Mouse (Mus musculus): ENCODE data around the gene Prdm10. TPM values are rescaled to one million over a fixed set of nuclear protein-coding genes. Genes with fewer than 3 reads are reported as not detected.
A peak's percentile ranks its signal among the peaks of the same experiment; 100 is the strongest.

Prdm10 gene
- polyA plus RNA-seq, 1 experiment = 1.9 TPM

GRCm38 (mm10) chr9:31271221-31272015 lies 8.9 kb upstream of the Prdm10 start:
- Histone ChIP-seq H3K27me3 (ENCODE audit: control insufficient read depth, insufficient read depth, insufficient read length) (no peaks in the 10 kb centered on the region), H3K79me2 (ENCODE audit: control insufficient read depth, insufficient read depth) (no peaks in the 10 kb centered on the region), H3K4me3 (no peak overlapping the region), H3K36me3 (ENCODE audit: control insufficient read depth, insufficient read depth) (no peaks in the 10 kb centered on the region), H3ac (ENCODE audit: control insufficient read depth, insufficient read length) (no peak overlapping the region), H3K4me2 (ENCODE audit: low read depth) (no peak overlapping the region)
- TF ChIP-seq CEBPB (IDR thresholded peaks at IDR 0.05; ENCODE audit: insufficient read depth, poor library complexity, severe bottlenecking) (no peak), MYOG (IDR thresholded peaks at IDR 0.05; ENCODE audit: control insufficient read depth in 1 of 3, insufficient read depth in 1 of 3, insufficient read length in 2 of 3, low read depth in 2 of 3) (no peak), POLR2A (IDR thresholded peaks at IDR 0.05; ENCODE audit: insufficient read length, low read depth) (no peak), USF1 (IDR thresholded peaks at IDR 0.05; ENCODE audit: low read depth) (no peak), MYOD1 (IDR thresholded peaks at IDR 0.05; ENCODE audit: control insufficient read depth in 1 of 3, insufficient read length in 2 of 3, low read depth in 2 of 3) (no peak), TCF12 (IDR thresholded peaks at IDR 0.05; ENCODE audit: insufficient read depth, poor library complexity, severe bottlenecking) (no peak)

- H3K4me3 ChIP-seq = no peak overlapping the region
- no peaks in the 10 kb centered on the region for H3K27me3 ChIP-seq (ENCODE audit: control insufficient read depth, insufficient read depth, insufficient read length)
- no peak for TF ChIP-seq TCF3 (IDR thresholded peaks at IDR 0.05; ENCODE audit: insufficient read length, low read depth)
- TF ChIP-seq SRF (IDR thresholded peaks at IDR 0.05; ENCODE audit: control insufficient read depth, insufficient read length, low read depth) = no peak
- TF ChIP-seq POLR2A (IDR thresholded peaks at IDR 0.05; ENCODE audit: insufficient read length, low read depth) = no peak
- no peak for TF ChIP-seq POLR2AphosphoS2 (IDR thresholded peaks at IDR 0.05; ENCODE audit: insufficient read length, low read depth)
- TF ChIP-seq E2F4 (IDR thresholded peaks at IDR 0.05; ENCODE audit: insufficient read depth) = no peak
- TF ChIP-seq REST (IDR thresholded peaks at IDR 0.05; ENCODE audit: insufficient read depth, insufficient read length) = no peak
- no peak for TF ChIP-seq MAX (IDR thresholded peaks at IDR 0.05; ENCODE audit: low read depth)
- no peak for TF ChIP-seq CEBPB (IDR thresholded peaks at IDR 0.05; ENCODE audit: insufficient read depth, poor library complexity, severe bottlenecking)
- TF ChIP-seq MYOG (IDR thresholded peaks at IDR 0.05; ENCODE audit: control insufficient read depth in 1 of 3, insufficient read depth in 1 of 3, insufficient read length in 2 of 3, low read depth in 2 of 3) = no peak
- TF ChIP-seq USF1 (IDR thresholded peaks at IDR 0.05; ENCODE audit: low read depth) = no peak
- no peaks in the 10 kb centered on the region for H3K79me2 ChIP-seq (ENCODE audit: control insufficient read depth, insufficient read depth)
- no peak overlapping the region for H3K4me2 ChIP-seq (ENCODE audit: low read depth)
- no peak overlapping the region for H3ac ChIP-seq (ENCODE audit: control insufficient read depth, insufficient read length)
- no peaks in the 10 kb centered on the region for H3K36me3 ChIP-seq (ENCODE audit: control insufficient read depth, insufficient read depth)
These were observed 8.2 kb upstream of the Prdm10 start for GRCm38 (mm10) chr9:31272160-31272559.

- no peaks in the 10 kb centered on the region for H3K27me3 ChIP-seq (ENCODE audit: control insufficient read depth, insufficient read depth, insufficient read length)
- H3K36me3 ChIP-seq (ENCODE audit: control insufficient read depth, insufficient read depth) = no peaks in the 10 kb centered on the region
- H3K79me2 ChIP-seq (ENCODE audit: control insufficient read depth, insufficient read depth) = peaks cover 20% of the 10 kb centered on the region
- H3K4me3 ChIP-seq = no peak overlapping the region
- H3K4me2 ChIP-seq (ENCODE audit: low read depth) = peak overlapping the region; percentile 82
- H3ac ChIP-seq (ENCODE audit: control insufficient read depth, insufficient read length) = no peak overlapping the region
- TF ChIP-seq CEBPB (IDR thresholded peaks at IDR 0.05; ENCODE audit: insufficient read depth, poor library complexity, severe bottlenecking) = no peak
- TF ChIP-seq USF1 (IDR thresholded peaks at IDR 0.05; ENCODE audit: low read depth) = no peak
- no peak for TF ChIP-seq MAX (IDR thresholded peaks at IDR 0.05; ENCODE audit: low read depth)
- no peak for TF ChIP-seq E2F4 (IDR thresholded peaks at IDR 0.05; ENCODE audit: insufficient read depth)
- no peak for TF ChIP-seq TCF12 (IDR thresholded peaks at IDR 0.05; ENCODE audit: insufficient read depth, poor library complexity, severe bottlenecking)
- TF ChIP-seq SRF (IDR thresholded peaks at IDR 0.05; ENCODE audit: control insufficient read depth, insufficient read length, low read depth) = no peak
- no peak for TF ChIP-seq MYOG (IDR thresholded peaks at IDR 0.05; ENCODE audit: control insufficient read depth in 1 of 3, insufficient read depth in 1 of 3, insufficient read length in 2 of 3, low read depth in 2 of 3)
- no peak for TF ChIP-seq POLR2A (IDR thresholded peaks at IDR 0.05; ENCODE audit: insufficient read length, low read depth)
- no peak for TF ChIP-seq POLR2AphosphoS2 (IDR thresholded peaks at IDR 0.05; ENCODE audit: insufficient read length, low read depth)
- no peak for TF ChIP-seq MYOD1 (IDR thresholded peaks at IDR 0.05; ENCODE audit: control insufficient read depth in 1 of 3, insufficient read length in 2 of 3, low read depth in 2 of 3)
- TF ChIP-seq TCF3 (IDR thresholded peaks at IDR 0.05; ENCODE audit: insufficient read length, low read depth) = no peak
- no peak for TF ChIP-seq REST (IDR thresholded peaks at IDR 0.05; ENCODE audit: insufficient read depth, insufficient read length)
These were observed 1.7 kb upstream of the Prdm10 start for GRCm38 (mm10) chr9:31278651-31279050.

DNA sequence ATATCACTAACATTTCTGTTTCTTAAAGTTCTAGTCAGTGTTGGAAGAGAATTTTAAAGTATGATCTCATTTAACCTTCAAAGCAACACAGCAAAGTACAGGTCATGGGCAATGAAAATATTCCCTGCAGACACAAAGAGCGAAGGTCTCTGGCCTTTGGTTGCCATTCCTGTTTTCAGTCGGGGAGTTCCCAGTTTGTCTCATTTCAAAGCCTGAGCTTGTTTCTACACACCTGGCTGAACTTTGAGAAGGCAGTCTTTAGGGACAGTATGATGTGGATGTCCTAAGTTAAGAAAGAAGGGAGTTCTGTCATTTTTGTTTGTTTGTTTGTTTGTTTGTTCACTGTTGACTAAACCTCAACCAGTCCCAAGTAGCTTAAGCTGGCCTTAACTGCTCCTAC lies 1.0 kb upstream of the Prdm10 start:
- TF ChIP-seq CEBPB (IDR thresholded peaks at IDR 0.05; ENCODE audit: insufficient read depth, poor library complexity, severe bottlenecking) (no peak), TCF12 (IDR thresholded peaks at IDR 0.05; ENCODE audit: insufficient read depth, poor library complexity, severe bottlenecking) (no peak), SRF (IDR thresholded peaks at IDR 0.05; ENCODE audit: control insufficient read depth, insufficient read length, low read depth) (no peak), REST (IDR thresholded peaks at IDR 0.05; ENCODE audit: insufficient read depth, insufficient read length) (no peak), MYOG (IDR thresholded peaks at IDR 0.05; ENCODE audit: control insufficient read depth in 1 of 3, insufficient read depth in 1 of 3, insufficient read length in 2 of 3, low read depth in 2 of 3) (no peak), POLR2AphosphoS2 (IDR thresholded peaks at IDR 0.05; ENCODE audit: insufficient read length, low read depth) (no peak), POLR2A (IDR thresholded peaks at IDR 0.05; ENCODE audit: insufficient read length, low read depth) (no peak), USF1 (IDR thresholded peaks at IDR 0.05; ENCODE audit: low read depth) (no peak), MYOD1 (IDR thresholded peaks at IDR 0.05; ENCODE audit: control insufficient read depth in 1 of 3, insufficient read length in 2 of 3, low read depth in 2 of 3) (no peak), E2F4 (IDR thresholded peaks at IDR 0.05; ENCODE audit: insufficient read depth) (no peak), TCF3 (IDR thresholded peaks at IDR 0.05; ENCODE audit: insufficient read length, low read depth) (no peak), MAX (IDR thresholded peaks at IDR 0.05; ENCODE audit: low read depth) (no peak)
- Histone ChIP-seq H3K4me3 (peak overlapping the region; percentile 52), H3K27me3 (ENCODE audit: control insufficient read depth, insufficient read depth, insufficient read length) (no peaks in the 10 kb centered on the region), H3ac (ENCODE audit: control insufficient read depth, insufficient read length) (peak overlapping the region; percentile 79), H3K79me2 (ENCODE audit: control insufficient read depth, insufficient read depth) (peaks cover 20% of the 10 kb centered on the region), H3K36me3 (ENCODE audit: control insufficient read depth, insufficient read depth) (no peaks in the 10 kb centered on the region), H3K4me2 (ENCODE audit: low read depth) (peak overlapping the region; percentile 82)

Data from myocyte (in vitro differentiated cells).